Mouse (Mus musculus): ENCODE measurements around the gene Ccdc163. TPM values are rescaled to one million over a fixed set of nuclear protein-coding genes. Genes with fewer than 3 reads are reported as not detected.
"Not testable (repeated sequence)": the region's sequence is repeated elsewhere in the genome, so short reads cannot be mapped to it uniquely, and the experiment has no call there.

Gene Ccdc163
- 25.2 and 26.3 TPM in 2 replicates for polyA plus RNA-seq (2016; fragmentation: Nextera tagmentation; extraction: Ambion mirVana)

DNA sequence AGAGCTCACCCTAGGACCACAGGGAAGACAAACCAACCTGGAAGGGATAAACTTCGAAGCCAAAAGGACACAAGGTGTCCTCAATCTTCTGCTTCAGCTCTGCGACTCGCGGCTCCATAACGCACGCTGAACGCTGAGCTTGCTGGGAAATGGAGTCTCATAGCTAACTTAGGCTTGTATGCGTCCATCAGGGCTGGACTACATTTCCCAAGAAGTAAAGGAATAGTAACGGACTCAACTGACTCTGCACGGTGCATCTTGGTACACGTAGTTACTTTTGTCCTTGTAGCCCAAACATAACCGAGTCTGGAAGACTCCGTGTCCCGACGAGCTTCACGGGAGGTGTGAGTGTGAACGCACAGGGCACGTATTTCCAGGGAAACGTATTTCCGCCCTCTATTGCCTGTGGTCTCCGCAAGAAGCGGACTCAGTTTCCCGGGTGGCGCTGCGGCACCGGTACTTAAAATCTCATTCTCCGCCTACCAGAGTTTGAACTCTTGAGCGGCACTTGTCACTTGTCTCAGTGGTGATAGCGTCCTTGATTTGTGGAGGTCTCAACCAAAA, at the start of gene Ccdc163, which contains the start of gene Mmachc:
TSS of gene Ccdc163 (plus strand) at position 309 of the 564 bp plus-strand sequence.
TSS of gene Mmachc (minus strand) at position 206 of the 564 bp plus-strand sequence.
- ATAC-seq (ENCODE audit: insufficient number of reproducible peaks, insufficient read depth, low FRiP score, low TSS enrichment): peak; percentile 99
- H3K27ac ChIP-seq: no peak within 1 kb of the TSS

DNA sequence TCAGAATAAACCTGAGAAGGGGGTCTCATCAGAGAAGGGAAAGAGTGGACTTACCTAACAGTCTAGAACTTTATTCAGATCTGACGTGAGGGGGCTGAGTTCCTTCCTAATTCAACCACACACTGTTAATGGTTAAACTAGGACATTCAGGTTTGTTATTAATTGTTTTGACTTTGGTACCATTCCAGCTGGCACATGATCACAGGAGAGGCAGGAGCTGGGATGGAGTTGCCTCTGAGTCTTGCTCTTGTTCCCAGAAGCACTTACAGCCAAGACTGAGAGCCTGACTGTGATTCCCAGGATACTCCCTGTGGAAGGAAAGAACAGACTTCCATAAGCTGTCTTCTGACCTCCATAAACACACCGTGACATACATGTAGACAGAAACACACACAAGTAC, 48.8 kb upstream of the Ccdc163 start:
- H3K27ac ChIP-seq: no peak overlapping the region
- H3K4me1 ChIP-seq: no peaks in the 10 kb centered on the region
- no peaks in the 10 kb centered on the region for H3K27me3 ChIP-seq
- H3K4me3 ChIP-seq: no peak overlapping the region
- no peak for ATAC-seq (ENCODE audit: insufficient number of reproducible peaks, insufficient read depth, low FRiP score, low TSS enrichment)
- no peaks in the 10 kb centered on the region for H3K9me3 ChIP-seq
- H3K9ac ChIP-seq: no peak overlapping the region
- no peak overlapping the region for H3K4me2 ChIP-seq (replicated peaks)
- 81% methylated on average over 2 of the region's 2 CpGs for WGBS
- no peaks in the 10 kb centered on the region for H3K36me3 ChIP-seq

More for the DNA sequence above, at the start of gene Ccdc163, which contains the start of gene Mmachc:
- under 1% methylated on average over 29 of the region's 29 CpGs for WGBS
- H3K9me3 ChIP-seq: no peaks in the 10 kb centered on the region
- H3K9ac ChIP-seq: peak within 1 kb of the TSS; percentile 55
- H3K36me3 ChIP-seq: peaks cover 9% of the 10 kb centered on the region
- H3K4me2 ChIP-seq (replicated peaks): peak within 1 kb of the TSS; percentile 90
- H3K4me1 ChIP-seq: peaks cover 4% of the 10 kb centered on the region
- H3K4me3 ChIP-seq: peak within 1 kb of the TSS; percentile 59
- no peaks in the 10 kb centered on the region for H3K27me3 ChIP-seq

DNA sequence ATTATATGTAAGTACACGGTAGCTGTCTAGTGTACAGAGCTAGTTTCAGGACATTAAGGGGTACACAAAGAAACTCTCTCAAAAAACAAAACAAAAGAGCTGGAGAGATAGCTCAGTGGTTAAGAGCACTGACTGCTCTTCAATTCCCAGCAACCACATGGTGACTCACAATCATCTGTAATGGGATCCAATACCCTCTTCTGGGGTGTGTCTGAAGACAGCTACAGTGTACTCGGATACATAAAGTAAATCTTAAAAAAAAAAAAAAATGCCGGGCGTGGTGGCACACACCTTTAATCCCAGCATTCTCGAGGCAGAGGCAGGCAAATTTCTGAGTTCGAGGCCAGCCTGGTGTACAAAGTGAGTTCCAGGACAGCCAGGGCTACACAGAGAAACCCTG, 48.4 kb upstream of the Ccdc163 start:
- WGBS: 88% methylated on average over 6 of the region's 6 CpGs
- not testable (repeated sequence) for H3K9ac ChIP-seq; ATAC-seq (ENCODE audit: insufficient number of reproducible peaks, insufficient read depth, low FRiP score, low TSS enrichment); H3K9me3 ChIP-seq; H3K4me3 ChIP-seq; H3K4me2 ChIP-seq (replicated peaks); H3K4me1 ChIP-seq; H3K27ac ChIP-seq; H3K27me3 ChIP-seq; H3K36me3 ChIP-seq

DNA sequence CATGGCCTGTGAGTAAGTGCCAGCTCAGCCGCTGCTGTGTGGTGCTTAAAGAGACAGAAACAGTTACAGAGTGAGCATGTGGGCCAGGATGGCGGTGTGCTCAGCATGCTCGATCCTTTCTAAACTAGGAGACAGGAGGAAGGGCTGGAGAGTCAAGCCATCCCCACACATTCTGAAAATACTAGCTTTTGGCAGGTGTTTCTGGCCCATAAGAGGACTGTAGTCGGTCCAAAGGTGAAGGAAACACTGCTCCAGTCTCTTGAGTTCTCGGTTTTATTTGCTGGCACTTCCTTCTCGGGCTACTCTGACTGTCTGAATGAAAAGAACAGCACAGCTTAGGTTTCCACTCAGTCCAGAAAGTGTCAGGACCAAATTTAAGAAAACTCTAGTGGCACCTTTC, 47.5 kb upstream of the Ccdc163 start:
- no peaks in the 10 kb centered on the region for H3K9me3 ChIP-seq
- no peak overlapping the region for H3K4me3 ChIP-seq
- H3K36me3 ChIP-seq: no peaks in the 10 kb centered on the region
- H3K9ac ChIP-seq: no peak overlapping the region
- H3K4me2 ChIP-seq (replicated peaks): no peak overlapping the region
- no peak overlapping the region for H3K27ac ChIP-seq
- no peaks in the 10 kb centered on the region for H3K27me3 ChIP-seq
- 71% methylated on average over 6 of the region's 6 CpGs for WGBS
- ATAC-seq (ENCODE audit: insufficient number of reproducible peaks, insufficient read depth, low FRiP score, low TSS enrichment): no peak
- H3K4me1 ChIP-seq: no peaks in the 10 kb centered on the region

DNA sequence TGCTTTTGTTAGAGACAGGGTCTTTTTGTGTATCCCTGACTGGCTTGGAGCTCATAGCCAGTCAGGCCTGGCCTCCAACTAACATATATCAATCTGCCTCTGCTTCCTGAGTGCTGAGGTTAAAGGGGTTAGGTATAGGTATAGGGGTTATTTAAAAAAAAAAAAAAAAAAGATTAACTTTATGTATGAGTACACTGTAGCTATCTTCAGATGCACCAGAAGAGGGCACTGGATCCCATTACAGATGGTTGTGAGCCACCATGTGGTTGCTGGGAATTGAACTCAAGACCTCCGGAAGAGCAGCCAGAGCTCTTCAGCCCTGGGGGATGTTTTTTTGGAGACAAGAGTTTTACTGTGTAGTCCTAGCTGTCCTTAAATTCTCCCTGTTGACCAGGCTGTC, 46.3 kb upstream of the Ccdc163 start:
- Histone ChIP-seq H3K4me1 (no peaks in the 10 kb centered on the region), H3K27ac (no peak overlapping the region), H3K9ac (no peak overlapping the region), H3K4me3 (no peak overlapping the region), H3K36me3 (no peaks in the 10 kb centered on the region), H3K27me3 (no peaks in the 10 kb centered on the region), H3K9me3 (no peaks in the 10 kb centered on the region), H3K4me2 (replicated peaks) (no peak overlapping the region)
- WGBS: 85% methylated on average over 1 of the region's 1 CpGs
- no peak for ATAC-seq (ENCODE audit: insufficient number of reproducible peaks, insufficient read depth, low FRiP score, low TSS enrichment)

DNA sequence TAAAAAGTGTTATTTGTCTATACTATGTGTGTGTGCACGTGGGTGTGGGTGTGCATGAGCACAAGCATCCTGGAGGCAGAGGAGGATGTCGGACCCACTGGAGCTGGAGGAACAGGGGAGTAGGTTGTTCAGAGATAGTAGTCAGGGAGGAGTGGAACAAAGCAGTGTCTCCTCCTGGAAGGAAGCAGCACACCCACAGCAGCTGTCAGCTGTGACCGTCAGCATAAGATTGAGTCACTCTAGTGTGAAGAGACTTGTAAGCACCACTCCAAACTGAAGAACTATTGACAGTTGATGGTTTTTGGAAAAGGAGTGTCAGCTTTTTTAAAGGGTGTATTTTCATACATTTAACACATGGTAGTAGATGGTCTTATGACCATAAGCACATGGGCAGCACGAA, 41.7 kb upstream of the Ccdc163 start:
- Histone ChIP-seq H3K36me3 (no peaks in the 10 kb centered on the region), H3K9ac (no peak overlapping the region), H3K4me2 (replicated peaks) (no peak overlapping the region), H3K4me1 (no peaks in the 10 kb centered on the region), H3K27ac (no peak overlapping the region), H3K27me3 (no peaks in the 10 kb centered on the region), H3K9me3 (no peaks in the 10 kb centered on the region), H3K4me3 (no peak overlapping the region)
- 74% methylated on average over 4 of the region's 4 CpGs for WGBS
- no peak for ATAC-seq (ENCODE audit: insufficient number of reproducible peaks, insufficient read depth, low FRiP score, low TSS enrichment)

DNA sequence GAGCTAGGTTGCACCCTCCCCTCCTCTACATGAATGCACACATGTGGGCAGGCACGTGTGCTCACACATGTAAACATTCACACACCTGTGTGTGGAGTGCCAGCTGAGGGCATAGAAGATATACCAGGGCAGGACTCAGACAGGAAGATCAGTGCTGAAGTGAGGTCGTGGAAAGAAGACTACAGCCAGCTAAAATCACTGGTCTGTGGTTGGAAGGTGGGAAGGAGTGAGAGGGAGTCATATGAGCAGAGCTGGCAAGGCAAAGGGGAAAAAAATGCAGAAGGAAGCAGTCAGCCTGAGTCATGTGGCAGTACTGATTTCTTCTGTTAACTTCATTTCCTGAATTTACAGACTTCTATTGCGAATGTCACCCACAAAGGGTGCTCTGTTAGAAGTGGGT, 40.2 kb upstream of the Ccdc163 start:
- Histone ChIP-seq H3K9ac (no peak overlapping the region), H3K27me3 (no peaks in the 10 kb centered on the region), H3K27ac (no peak overlapping the region), H3K4me1 (no peaks in the 10 kb centered on the region), H3K4me2 (replicated peaks) (no peak overlapping the region), H3K36me3 (no peaks in the 10 kb centered on the region), H3K4me3 (no peak overlapping the region), H3K9me3 (no peaks in the 10 kb centered on the region)
- WGBS: 63% methylated on average over 3 of the region's 3 CpGs
- ATAC-seq (ENCODE audit: insufficient number of reproducible peaks, insufficient read depth, low FRiP score, low TSS enrichment): no peak

DNA sequence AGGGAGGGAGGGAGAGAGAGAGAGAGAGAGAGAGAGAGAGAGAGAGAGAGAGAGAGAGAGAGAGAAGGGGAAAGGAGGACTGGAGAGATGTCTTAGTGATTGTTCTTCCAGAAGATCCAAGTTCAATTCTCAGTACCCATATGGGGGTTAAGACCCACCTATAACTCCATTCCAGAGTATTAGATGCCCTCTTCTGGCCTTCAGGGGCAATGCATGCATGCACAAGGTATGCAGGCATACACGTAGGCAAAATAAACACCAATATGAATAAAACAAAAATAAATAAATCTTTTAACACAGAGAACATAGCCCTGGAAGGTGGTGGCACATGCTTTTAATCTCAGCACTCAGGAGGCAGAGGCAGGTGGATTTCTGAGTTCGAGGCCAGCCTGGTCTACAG, 39.0 kb upstream of the Ccdc163 start:
- no peaks in the 10 kb centered on the region for H3K36me3 ChIP-seq
- no peaks in the 10 kb centered on the region for H3K27me3 ChIP-seq
- H3K4me1 ChIP-seq: no peaks in the 10 kb centered on the region
- H3K9me3 ChIP-seq: no peaks in the 10 kb centered on the region
- 52% methylated on average over 2 of the region's 2 CpGs for WGBS
- H3K4me2 ChIP-seq (replicated peaks): no peak overlapping the region
- H3K27ac ChIP-seq: no peak overlapping the region
- no peak overlapping the region for H3K4me3 ChIP-seq
- no peak for ATAC-seq (ENCODE audit: insufficient number of reproducible peaks, insufficient read depth, low FRiP score, low TSS enrichment)
- H3K9ac ChIP-seq: no peak overlapping the region

DNA sequence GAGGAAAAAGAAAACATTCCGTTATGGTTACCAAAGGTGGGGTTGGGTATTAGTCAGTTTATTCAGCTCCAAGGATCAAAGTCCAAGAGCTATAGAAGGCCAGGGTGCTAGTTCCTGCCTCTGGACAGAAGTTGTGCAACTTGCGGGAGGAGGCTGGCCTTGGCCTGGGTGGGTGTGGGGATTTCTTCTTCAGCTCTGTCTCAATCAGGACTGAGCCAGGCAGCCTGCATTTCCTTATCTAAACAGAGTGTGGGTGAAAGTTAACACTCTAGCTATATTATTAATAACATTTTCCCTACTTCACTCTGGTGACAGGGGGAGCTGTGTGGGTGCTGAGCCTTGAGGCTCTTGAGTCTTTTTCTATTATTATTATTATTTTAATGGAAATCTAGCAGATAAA, 35.5 kb upstream of the Ccdc163 start:
- no peak overlapping the region for H3K4me2 ChIP-seq (replicated peaks)
- no peak overlapping the region for H3K9ac ChIP-seq
- no peaks in the 10 kb centered on the region for H3K36me3 ChIP-seq
- ATAC-seq (ENCODE audit: insufficient number of reproducible peaks, insufficient read depth, low FRiP score, low TSS enrichment): no peak
- WGBS: 72% methylated on average over 2 of the region's 2 CpGs
- H3K4me1 ChIP-seq: no peaks in the 10 kb centered on the region
- H3K4me3 ChIP-seq: no peak overlapping the region
- no peaks in the 10 kb centered on the region for H3K27me3 ChIP-seq
- H3K27ac ChIP-seq: no peak overlapping the region
- H3K9me3 ChIP-seq: no peaks in the 10 kb centered on the region

DNA sequence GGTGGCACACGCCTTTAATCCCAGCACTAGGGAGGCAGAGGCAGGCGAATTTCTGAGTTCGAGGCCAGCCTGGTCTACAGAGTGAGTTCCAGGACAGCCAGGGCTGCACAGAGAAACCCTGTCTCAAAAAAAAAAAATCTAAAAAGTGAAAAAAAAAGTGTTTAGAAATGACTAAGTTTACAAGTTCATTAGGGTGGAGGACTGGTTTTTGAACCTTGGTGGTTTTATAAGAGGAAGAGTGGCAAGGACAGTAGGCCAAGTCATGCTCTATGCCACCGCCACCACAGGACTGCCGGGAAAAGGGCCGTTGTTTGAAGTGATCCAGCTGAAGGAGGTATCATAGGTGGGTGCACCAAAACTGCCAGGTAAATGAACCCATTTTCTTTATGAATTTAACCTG, 33.5 kb upstream of the Ccdc163 start:
- not testable (repeated sequence) for H3K27me3 ChIP-seq; H3K4me2 ChIP-seq (replicated peaks); H3K27ac ChIP-seq; H3K9ac ChIP-seq; ATAC-seq (ENCODE audit: insufficient number of reproducible peaks, insufficient read depth, low FRiP score, low TSS enrichment); H3K4me1 ChIP-seq; H3K4me3 ChIP-seq; H3K9me3 ChIP-seq; H3K36me3 ChIP-seq
- WGBS: 86% methylated on average over 6 of the region's 6 CpGs

DNA sequence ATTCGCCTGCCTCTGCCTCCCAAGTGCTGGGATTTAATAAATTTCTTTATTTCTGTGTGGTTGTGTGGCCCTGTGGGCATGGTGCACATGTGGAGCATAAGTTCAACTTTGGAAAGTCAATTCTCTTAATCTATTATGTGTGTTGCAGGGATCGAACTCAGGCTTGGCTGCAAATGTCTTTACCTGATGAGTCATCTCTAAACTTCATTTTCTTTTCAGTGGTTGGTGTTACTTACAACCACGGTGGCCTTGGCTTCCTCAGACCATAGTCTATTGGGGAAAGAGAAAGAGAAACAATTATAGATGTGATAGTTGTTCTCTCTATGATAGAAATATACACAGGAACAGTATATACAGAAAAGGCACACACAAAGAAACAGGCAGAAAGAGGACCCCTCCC, 32.3 kb upstream of the Ccdc163 start:
- Histone ChIP-seq H3K27me3 (no peaks in the 10 kb centered on the region), H3K9ac (no peak overlapping the region), H3K4me3 (no peak overlapping the region), H3K27ac (no peak overlapping the region), H3K9me3 (no peaks in the 10 kb centered on the region), H3K36me3 (no peaks in the 10 kb centered on the region), H3K4me2 (replicated peaks) (no peak overlapping the region), H3K4me1 (no peaks in the 10 kb centered on the region)
- no peak for ATAC-seq (ENCODE audit: insufficient number of reproducible peaks, insufficient read depth, low FRiP score, low TSS enrichment)
- 89% methylated on average over 3 of the region's 3 CpGs for whole genome bisulfite sequencing

DNA sequence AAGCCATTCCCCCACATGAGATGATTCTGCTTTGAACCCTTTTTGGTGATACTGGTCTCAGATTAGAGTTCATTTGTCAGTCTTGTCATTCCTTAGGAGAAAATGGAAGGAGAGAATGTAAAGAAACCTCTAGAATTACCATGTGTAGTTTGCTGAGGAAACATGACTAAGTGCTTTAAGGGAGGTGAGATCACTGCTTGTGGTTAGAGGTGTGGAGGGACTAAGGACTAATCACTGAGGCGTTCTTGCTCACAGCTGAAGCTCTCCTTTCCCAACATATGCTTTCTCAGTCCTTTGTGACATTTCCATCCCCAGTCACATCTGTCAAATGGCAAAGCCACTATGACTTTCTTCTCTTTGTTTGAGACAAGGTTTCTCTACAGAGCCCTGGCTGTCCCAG, 30.5 kb upstream of the Ccdc163 start:
- no peak overlapping the region for H3K4me2 ChIP-seq (replicated peaks)
- ATAC-seq (ENCODE audit: insufficient number of reproducible peaks, insufficient read depth, low FRiP score, low TSS enrichment): no peak
- H3K27ac ChIP-seq: no peak overlapping the region
- no peaks in the 10 kb centered on the region for H3K4me1 ChIP-seq
- no peaks in the 10 kb centered on the region for H3K9me3 ChIP-seq
- no peak overlapping the region for H3K4me3 ChIP-seq
- WGBS: 75% methylated on average over 1 of the region's 1 CpGs
- H3K27me3 ChIP-seq: no peaks in the 10 kb centered on the region
- H3K9ac ChIP-seq: no peak overlapping the region
- H3K36me3 ChIP-seq: no peaks in the 10 kb centered on the region

DNA sequence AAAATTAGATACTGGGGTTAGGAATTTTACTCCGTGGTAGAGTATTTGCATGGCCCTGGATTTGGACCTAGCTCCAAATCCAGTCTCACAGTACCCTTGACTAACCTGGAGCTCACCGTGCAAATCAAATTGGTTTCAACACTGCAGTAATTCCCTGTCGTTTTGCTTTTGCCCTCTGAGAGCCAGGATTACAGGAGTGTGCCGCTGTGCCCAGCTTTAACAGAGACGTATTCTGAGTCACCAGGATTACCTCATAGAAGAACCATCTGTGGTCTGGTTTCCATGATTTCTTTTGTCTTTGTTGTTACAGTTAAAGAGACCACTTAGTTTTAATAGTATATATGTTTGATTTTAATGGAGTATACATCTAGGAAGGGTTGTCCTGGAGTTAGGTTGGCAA, 29.2 kb upstream of the Ccdc163 start:
- H3K9me3 ChIP-seq: no peaks in the 10 kb centered on the region
- H3K27ac ChIP-seq: no peak overlapping the region
- no peak overlapping the region for H3K4me2 ChIP-seq (replicated peaks)
- ATAC-seq (ENCODE audit: insufficient number of reproducible peaks, insufficient read depth, low FRiP score, low TSS enrichment): no peak
- no peaks in the 10 kb centered on the region for H3K36me3 ChIP-seq
- H3K4me1 ChIP-seq: no peaks in the 10 kb centered on the region
- no peak overlapping the region for H3K4me3 ChIP-seq
- no peaks in the 10 kb centered on the region for H3K27me3 ChIP-seq
- H3K9ac ChIP-seq: no peak overlapping the region
- 65% methylated on average over 5 of the region's 5 CpGs for WGBS

Data from embryonic facial prominence, embryonic 12.5 days (tissue).